Mouse (Mus musculus): ENCODE measurements around the gene Trip10.

Trip10 gene

DNA sequence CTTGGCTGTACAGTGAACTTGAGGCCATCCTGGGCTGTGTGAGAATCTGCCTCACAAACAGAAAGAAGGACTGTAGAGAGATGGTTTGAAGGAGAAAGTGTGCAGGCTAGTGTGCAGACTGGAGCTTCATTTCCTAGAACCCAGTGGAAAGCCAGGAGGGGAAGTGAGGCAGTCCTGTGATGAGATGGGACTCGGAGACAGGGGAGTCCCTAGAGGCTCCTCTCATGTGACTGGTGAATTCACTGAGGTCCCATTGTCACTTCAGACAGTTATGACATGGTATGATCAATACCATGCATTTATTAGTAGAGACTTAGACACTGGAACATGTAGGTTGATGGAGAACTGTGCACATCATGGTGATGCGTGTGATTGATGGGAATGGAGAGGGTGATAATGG is 43.0 kb downstream of the Trip10 start:
- no peak for DNase-seq (ENCODE audit: low read depth)

DNA sequence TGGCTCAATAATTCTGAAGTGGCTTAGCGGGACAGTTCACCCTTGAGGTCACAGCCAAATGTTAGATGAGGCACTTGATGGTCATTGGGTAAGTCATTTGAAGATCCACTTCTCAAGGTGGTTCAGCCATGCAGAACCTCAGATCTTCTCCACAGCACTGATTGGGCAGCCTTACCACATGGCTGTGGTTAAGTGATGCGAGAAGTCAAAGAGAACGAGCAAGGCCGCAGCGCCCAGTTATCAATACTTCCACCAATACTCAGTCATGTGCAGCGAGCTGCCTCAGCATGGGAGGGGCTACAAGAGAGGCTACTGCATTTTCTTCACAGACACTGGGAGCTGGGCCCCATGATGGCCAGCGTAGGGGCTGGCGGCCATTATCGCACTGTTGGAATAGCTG is 43.7 kb downstream of the Trip10 start:
- no peak for DNase-seq (ENCODE audit: low read depth)

DNA sequence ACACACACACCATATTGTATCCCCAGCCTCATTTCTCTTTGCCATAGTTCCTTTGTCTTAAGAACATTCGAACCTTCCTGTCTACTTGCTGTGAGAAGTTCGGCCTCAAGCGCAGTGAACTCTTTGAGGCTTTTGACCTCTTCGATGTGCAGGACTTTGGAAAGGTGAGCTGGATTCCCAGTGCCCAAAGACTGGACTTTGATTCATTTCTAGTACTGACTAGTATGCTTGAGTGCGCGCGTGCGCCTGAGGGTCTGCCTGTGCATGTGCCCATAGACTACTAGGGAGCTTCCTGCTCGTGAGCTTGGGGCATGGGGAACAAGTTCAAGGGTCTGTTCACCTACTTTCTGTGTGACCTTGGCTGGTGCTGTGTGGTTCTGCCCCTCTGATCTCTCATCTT is 46.7 kb downstream of the Trip10 start:
- no peak for DNase-seq (ENCODE audit: low read depth)

DNA sequence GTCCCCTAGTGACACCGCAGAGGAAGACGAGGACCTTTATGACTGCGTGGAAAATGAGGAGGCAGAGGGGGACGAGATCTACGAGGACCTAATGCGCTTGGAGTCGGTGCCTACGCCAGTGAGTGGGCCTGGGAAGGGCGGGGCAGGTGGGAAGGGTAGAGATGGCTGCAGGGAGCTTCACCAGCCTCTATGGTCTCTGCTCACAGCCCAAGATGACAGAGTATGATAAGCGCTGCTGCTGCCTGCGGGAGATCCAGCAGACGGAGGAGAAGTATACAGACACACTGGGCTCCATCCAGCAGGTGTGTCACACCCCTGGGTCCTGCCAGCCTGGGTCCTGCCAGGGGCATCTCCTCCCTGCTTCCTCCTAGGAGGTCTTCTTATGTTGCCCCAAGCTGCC is 47.8 kb downstream of the Trip10 start:
- DNase-seq (ENCODE audit: low read depth), result no peak

DNA sequence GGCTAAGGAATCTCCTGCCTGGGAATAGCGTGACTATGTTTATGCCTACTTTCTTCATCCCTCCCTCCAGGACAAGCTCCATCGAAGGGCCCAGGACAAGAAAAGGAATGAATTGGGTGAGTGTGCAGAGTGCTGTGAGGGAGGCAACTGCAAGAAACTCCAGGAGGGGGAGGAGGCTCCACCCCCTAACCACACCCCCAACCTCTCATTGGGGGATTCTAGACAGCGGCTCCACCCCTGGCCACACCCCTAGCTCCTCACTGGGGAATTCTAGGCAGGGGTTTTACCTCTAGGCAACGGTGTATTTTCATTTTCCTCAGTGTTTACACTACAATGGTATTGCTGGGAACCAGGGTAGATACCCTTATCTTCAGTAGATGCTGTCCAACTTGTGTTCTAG is 56.3 kb downstream of the Trip10 start:
- peak; percentile 38 for DNase-seq (ENCODE audit: low read depth)

DNA sequence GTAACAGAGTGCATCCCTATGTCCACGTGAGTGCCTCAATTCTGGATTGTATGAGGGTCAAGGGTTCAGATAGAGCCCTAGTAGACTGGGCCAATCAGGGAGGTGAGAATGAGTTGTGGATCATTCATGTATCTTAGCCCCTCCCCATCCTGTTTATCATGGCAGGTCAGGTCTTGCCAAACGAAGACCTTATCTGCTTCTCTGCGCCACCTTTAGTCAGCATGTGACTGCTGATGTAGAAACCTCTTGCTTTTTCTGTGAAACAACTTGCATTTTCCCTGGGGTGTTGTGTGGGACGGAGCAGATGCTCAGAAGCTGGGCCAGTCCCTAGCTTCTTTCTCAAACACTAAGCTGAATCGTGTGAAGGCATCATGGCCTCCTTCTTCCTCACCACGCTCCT is 57.8 kb downstream of the Trip10 start:
- no peak for DNase-seq (ENCODE audit: low read depth)

DNA sequence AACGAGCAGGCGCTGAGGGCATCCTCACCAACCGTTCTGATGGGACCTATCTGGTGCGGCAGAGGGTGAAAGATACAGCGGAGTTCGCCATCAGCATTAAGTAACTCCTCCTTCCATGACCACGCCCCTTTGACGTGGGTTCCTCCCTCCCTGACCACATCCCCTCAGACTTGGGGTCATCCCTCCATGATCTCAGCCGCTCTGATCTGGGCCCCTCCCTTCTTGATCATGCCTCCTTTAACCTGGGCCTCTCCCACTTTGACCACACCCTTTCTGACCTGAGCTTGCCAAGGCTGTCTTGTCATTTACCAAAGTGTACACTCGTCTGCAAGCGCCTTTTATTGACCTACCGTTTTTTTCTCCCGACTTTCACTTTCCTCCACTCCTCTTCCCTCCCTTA is 62.5 kb downstream of the Trip10 start:
- no peak for DNase-seq (ENCODE audit: low read depth)
